Mouse (Mus musculus) left cerebral cortex, postnatal 10 days (tissue): ENCODE measurements at regions not wholly inside any gene's neighbourhood (a gene's known extent, or its start where the extent isn't known, plus 50 kb on each side); places are given as distances from the start of the nearest gene placed in this dataset.

ENCODE experiments used
- DNase-seq, 2 experiments: peaks; one replicate each; pipeline ENCODE4 v3.0.0; 2021 to 2022; ENCODE audit warnings: low spot score in 2 of 2, mixed read lengths in 1 of 2; ENCODE audit errors: extremely low spot score in 1 of 2
- intact Hi-C: fragments of 180-260 bp; cut with DNase I; formaldehyde crosslinking; loops from one replicate; pipeline ENCODE4 v1.15.1; 2025

DNA sequence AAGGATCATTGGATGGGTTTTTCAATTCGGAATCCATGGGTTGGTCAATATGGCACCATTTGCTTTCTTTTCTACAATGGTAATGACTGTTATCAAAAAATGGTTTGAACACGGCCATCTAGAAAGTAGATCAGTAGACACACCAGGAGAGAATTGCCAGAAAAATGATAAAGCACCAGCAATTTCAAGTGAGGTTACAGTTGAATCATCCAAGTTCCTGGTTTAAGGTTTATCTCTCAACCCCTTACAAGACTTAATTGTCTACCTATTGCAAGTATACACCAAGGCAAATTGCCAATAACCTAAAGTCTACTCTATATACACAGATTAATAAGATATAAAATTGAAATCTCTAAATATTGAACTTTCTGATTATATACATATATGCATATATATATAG is 53.4 kb upstream of the Col1a2 start:
- no peak for DNase-seq

More for the DNA sequence above, 53.4 kb upstream of the Col1a2 start:
- intact Hi-C loops = no loop called here
